Mouse (Mus musculus): ENCODE data around the gene Cnnm1. TPM values are rescaled to one million over a fixed set of nuclear protein-coding genes. Genes with fewer than 3 reads are reported as not detected.

Cnnm1 gene
- polyA plus RNA-seq, 1 experiment, result 52.6 TPM

GRCm38 (mm10) chr19:43525566-43525965, 85.3 kb downstream of the Cnnm1 start:
- no peak for TF ChIP-seq CTCF (IDR thresholded peaks at IDR 0.05; ENCODE audit: extremely low read depth, insufficient read depth, low read length)
- TF ChIP-seq POLR2A (IDR thresholded peaks at IDR 0.05; ENCODE audit: extremely low read depth, insufficient read depth, low read length), result no peak
- peaks cover 7% of the 10 kb centered on the region; the same call in 1 of the 2 replicates for H3K4me1 ChIP-seq (ENCODE audit: control insufficient read depth, insufficient read depth, low read length)
- 0 out of 2 replicates have a peak overlapping the region, but pooled peaks have one; percentile 87 for H3K27ac ChIP-seq (ENCODE audit: insufficient read depth, low read length)
- H3K4me3 ChIP-seq (ENCODE audit: insufficient read depth, low read length), result peak overlapping the region; percentile 80; the same call in 1 of the 2 replicates

DNA sequence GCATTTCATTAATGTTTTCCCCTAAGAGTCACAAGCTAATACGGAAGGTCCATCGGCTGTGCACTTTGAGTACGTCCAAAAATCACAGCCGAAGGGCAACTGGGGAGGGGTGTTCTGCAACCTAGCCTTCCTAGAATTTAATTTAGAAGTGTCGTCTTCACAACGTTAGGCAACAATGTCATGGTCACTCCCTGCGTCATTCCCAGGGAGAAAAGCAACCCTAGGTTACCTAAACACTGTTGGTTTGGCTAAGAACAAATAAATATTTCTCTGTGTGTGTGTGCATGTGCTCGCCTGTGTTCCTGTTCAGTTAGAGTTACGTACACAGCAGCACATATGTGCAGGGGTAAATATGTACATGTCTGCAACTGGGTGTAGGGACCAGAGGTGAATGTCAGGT, 85.8 kb downstream of the Cnnm1 start:
- no peak for TF ChIP-seq POLR2A (IDR thresholded peaks at IDR 0.05; ENCODE audit: extremely low read depth, insufficient read depth, low read length)
- TF ChIP-seq CTCF (IDR thresholded peaks at IDR 0.05; ENCODE audit: extremely low read depth, insufficient read depth, low read length), result no peak
- peaks cover 6% of the 10 kb centered on the region; the same call in 1 of the 2 replicates for H3K4me1 ChIP-seq (ENCODE audit: control insufficient read depth, insufficient read depth, low read length)
- no peak overlapping the region for H3K4me3 ChIP-seq (ENCODE audit: insufficient read depth, low read length)
- no peak overlapping the region for H3K27ac ChIP-seq (ENCODE audit: insufficient read depth, low read length)

DNA sequence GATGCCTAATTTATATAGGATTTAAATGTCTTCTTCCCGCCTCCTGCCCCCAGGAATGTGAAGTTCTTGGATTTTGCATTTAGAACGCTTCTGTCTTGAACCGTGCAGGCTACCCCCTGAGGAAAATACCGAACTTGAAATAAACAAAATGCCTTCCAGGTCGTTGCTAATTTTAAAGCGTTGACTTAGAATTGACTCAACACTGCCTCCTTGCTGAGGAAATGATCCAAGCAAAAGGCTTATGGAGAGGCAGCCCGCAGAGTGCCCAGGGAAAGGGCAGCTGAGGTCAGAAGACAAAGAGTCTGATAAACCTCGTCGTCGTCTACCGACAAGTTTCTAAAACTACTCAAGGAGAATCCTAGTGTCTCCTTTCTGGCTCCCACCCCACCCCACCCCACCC, 86.9 kb downstream of the Cnnm1 start:
- no peak overlapping the region for H3K27ac ChIP-seq (ENCODE audit: insufficient read depth, low read length)
- H3K4me1 ChIP-seq (ENCODE audit: control insufficient read depth, insufficient read depth, low read length), result peaks cover 4% of the 10 kb centered on the region; the same call in 1 of the 2 replicates
- H3K4me3 ChIP-seq (ENCODE audit: insufficient read depth, low read length), result no peak overlapping the region
- TF ChIP-seq CTCF (IDR thresholded peaks at IDR 0.05; ENCODE audit: extremely low read depth, insufficient read depth, low read length) (peak; percentile 31; the same call in 1 of the 2 replicates), POLR2A (IDR thresholded peaks at IDR 0.05; ENCODE audit: extremely low read depth, insufficient read depth, low read length) (no peak)

DNA sequence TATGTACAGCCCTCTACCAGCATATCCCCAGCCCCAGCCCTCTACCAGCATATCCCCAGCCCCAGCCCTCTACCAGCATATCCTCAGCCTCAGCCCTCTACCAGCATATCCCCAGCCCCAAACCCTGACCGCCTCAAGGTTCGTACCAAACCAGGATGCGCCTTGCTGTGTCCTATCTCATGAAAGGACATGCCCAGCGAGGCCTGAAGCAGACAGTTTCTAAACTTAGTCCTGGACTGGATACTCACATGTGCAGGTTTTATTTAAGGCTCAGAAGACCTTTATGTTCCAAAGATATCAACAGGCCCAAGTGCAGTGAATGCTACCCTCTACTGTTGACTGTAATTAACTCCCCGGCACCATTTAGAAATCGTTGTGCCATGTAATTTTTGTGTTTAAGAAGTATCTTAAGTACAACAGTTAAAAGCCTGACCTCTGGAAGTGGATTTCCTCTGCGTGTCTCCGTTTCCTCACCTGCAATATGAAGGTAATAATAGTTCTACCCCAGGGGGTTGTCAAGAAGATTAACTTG, 87.9 kb downstream of the Cnnm1 start:
- H3K4me1 ChIP-seq (ENCODE audit: control insufficient read depth, insufficient read depth, low read length), result peaks cover 4% of the 10 kb centered on the region; the same call in 1 of the 2 replicates
- TF ChIP-seq POLR2A (IDR thresholded peaks at IDR 0.05; ENCODE audit: extremely low read depth, insufficient read depth, low read length), result no peak
- TF ChIP-seq CTCF (IDR thresholded peaks at IDR 0.05; ENCODE audit: extremely low read depth, insufficient read depth, low read length), result no peak
- no peak overlapping the region for H3K4me3 ChIP-seq (ENCODE audit: insufficient read depth, low read length)
- H3K27ac ChIP-seq (ENCODE audit: insufficient read depth, low read length), result no peak overlapping the region

DNA sequence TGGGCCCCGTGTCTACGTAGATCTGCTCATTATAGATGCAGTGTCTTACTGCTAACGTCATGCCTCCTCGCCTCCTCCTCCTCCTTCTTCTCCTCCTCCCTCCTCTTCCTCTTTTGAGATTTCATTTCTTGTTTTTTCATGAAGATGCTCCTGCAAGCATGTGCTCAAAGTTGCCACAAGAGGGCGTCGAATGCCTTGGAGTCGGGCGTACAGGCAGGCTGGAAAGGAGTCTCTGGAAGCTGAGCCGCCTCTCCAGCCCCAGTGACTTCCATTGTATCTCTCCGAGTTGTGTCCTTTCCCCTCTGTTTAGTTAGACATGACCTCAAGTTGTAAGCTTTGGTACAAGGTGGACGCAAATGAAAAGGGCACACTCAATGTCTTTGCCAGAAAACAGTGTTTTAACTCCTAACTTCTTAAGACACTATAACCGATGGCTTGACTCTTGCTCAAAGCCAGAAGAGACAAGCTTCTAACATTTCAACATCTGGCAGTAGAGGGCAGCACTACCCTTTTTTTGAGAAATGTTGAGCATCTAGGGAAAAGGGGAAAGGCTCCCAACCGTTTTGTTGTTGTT, 90.0 kb downstream of the Cnnm1 start:
- Histone ChIP-seq H3K27ac (ENCODE audit: insufficient read depth, low read length) (no peak overlapping the region), H3K4me3 (ENCODE audit: insufficient read depth, low read length) (no peak overlapping the region), H3K4me1 (ENCODE audit: control insufficient read depth, insufficient read depth, low read length) (peaks cover 2% of the 10 kb centered on the region; the same call in 1 of the 2 replicates)
- TF ChIP-seq POLR2A (IDR thresholded peaks at IDR 0.05; ENCODE audit: extremely low read depth, insufficient read depth, low read length), result no peak
- TF ChIP-seq CTCF (IDR thresholded peaks at IDR 0.05; ENCODE audit: extremely low read depth, insufficient read depth, low read length), result peak; percentile 77

DNA sequence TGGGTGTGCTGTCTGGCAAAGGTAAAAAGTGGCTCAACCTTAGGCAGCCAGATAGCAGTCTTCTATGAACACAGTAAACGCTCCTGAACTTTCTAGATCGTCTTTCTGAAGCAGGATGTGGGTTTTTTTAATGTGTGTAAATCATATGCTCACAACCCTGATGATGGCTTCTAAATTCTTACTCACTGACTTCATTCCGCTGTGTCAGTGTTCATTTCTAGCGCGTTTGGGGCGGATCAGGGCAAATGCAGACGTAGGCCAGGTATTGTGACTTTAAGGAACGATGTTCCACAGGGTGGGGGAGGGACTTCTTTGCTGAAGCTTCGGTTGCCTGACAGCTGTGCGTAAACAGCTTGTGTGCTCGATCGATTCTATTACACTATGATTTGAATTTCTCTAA, 90.7 kb downstream of the Cnnm1 start:
- H3K4me3 ChIP-seq (ENCODE audit: insufficient read depth, low read length), result no peak overlapping the region
- H3K27ac ChIP-seq (ENCODE audit: insufficient read depth, low read length), result no peak overlapping the region
- TF ChIP-seq CTCF (IDR thresholded peaks at IDR 0.05; ENCODE audit: extremely low read depth, insufficient read depth, low read length) (no peak), POLR2A (IDR thresholded peaks at IDR 0.05; ENCODE audit: extremely low read depth, insufficient read depth, low read length) (no peak)
- no peaks in the 10 kb centered on the region for H3K4me1 ChIP-seq (ENCODE audit: control insufficient read depth, insufficient read depth, low read length)

DNA sequence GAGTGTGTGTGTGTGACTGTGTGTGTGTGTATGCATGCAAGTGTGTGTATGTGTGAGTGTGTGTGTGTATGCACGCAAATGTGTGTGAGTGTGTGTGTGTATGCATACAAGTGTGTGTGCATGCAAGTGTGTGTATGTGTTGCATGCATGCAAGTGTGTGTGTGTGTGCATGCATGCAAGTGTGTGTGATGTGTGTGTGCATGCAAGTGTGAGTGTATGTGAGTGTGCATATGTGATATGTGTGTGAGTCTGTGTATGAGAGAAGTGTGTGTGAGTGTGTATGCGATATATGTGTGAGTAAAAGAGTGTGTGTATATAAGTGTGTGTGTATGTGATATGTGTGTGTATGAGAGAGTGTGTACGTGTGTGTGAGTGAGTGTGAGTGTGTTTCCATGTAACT, 95.1 kb downstream of the Cnnm1 start:
- no peaks in the 10 kb centered on the region for H3K4me1 ChIP-seq (ENCODE audit: control insufficient read depth, insufficient read depth, low read length)
- TF ChIP-seq CTCF (IDR thresholded peaks at IDR 0.05; ENCODE audit: extremely low read depth, insufficient read depth, low read length) (no peak), POLR2A (IDR thresholded peaks at IDR 0.05; ENCODE audit: extremely low read depth, insufficient read depth, low read length) (no peak)
- no peak overlapping the region for H3K4me3 ChIP-seq (ENCODE audit: insufficient read depth, low read length)
- H3K27ac ChIP-seq (ENCODE audit: insufficient read depth, low read length), result no peak overlapping the region

- no peaks in the 10 kb centered on the region for H3K4me1 ChIP-seq (ENCODE audit: control insufficient read depth, insufficient read depth, low read length)
- TF ChIP-seq CTCF (IDR thresholded peaks at IDR 0.05; ENCODE audit: extremely low read depth, insufficient read depth, low read length), result no peak
- no peak for TF ChIP-seq POLR2A (IDR thresholded peaks at IDR 0.05; ENCODE audit: extremely low read depth, insufficient read depth, low read length)
- no peak overlapping the region for H3K4me3 ChIP-seq (ENCODE audit: insufficient read depth, low read length)
- H3K27ac ChIP-seq (ENCODE audit: insufficient read depth, low read length), result no peak overlapping the region
These were observed 106.3 kb downstream of the Cnnm1 start for GRCm38 (mm10) chr19:43546337-43547117.

Other genes with a start within 250 kb of the Cnnm1 start
- 0.02 TPM in 2 replicates for gene Hpse2, start 52.1 kb upstream of the Cnnm1 start, polyA plus RNA-seq (2012; rRNA removed)
- gene Got1, start 84.2 kb downstream of the Cnnm1 start, polyA plus RNA-seq (2012; rRNA removed), result 366 and 370 TPM in 2 replicates
- gene Nkx2-3, start 171.9 kb downstream of the Cnnm1 start, polyA plus RNA-seq (2012; rRNA removed), result not detected in 2 replicates
- 106 and 113 TPM in 2 replicates for gene Slc25a28, start 234.4 kb downstream of the Cnnm1 start, polyA plus RNA-seq (2012; rRNA removed)
- 9.5 and 10.5 TPM in 2 replicates for gene Entpd7, start 249.2 kb downstream of the Cnnm1 start, polyA plus RNA-seq (2012; rRNA removed)